Mouse (Mus musculus) spleen, embryonic (tissue): ENCODE results near the gene A930018P22Rik.

Experiments used
- CTCF ChIA-PET: fragments of 350-600 bp; sonication (Branson Sonifier 250); formaldehyde crosslinking; loops from one replicate; lab custom pipeline; 2022; lab: Charles Lee

The A930018P22Rik gene

DNA sequence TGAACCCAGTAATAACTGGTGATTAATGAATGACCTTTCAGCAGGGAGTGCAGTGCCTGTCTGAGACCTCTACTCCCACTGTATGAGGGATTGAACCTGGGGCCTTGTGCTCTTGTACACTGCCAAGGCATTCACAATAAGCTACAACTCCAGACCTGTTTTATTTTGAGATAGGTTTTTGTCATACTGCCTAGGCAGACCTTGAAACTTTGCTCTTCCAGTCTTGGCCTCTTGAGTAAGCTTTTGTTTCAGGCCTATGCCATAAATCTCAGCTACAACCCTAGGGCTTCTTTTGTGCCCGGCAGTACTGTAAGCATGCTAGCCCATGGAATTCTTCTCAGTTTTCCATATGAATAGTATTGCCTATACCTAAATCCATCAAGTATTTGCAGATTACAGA lies 3.5 kb upstream of the A930018P22Rik start:
- CTCF ChIA-PET: no interaction called here

- CTCF ChIA-PET: no interaction called here
These were observed 2.3 kb upstream of the A930018P22Rik start for GRCm38 (mm10) chr2:104120312-104120711.

- CTCF ChIA-PET: interaction anchor here (0.6 kb wide), 1 partner anchor 151 kb away, joined by 3 read pairs; no protein-coding TSS in a partner anchor
These were observed 676 bp upstream of the A930018P22Rik start for GRCm38 (mm10) chr2:104121681-104122504.

- CTCF ChIA-PET: no interaction called here
These were observed 971 bp downstream of the A930018P22Rik start for GRCm38 (mm10) chr2:104123540-104123939.

GRCm38 (mm10) chr2:104124071-104124470 lies 1.5 kb downstream of the A930018P22Rik start:
- CTCF ChIA-PET: no interaction called here

DNA sequence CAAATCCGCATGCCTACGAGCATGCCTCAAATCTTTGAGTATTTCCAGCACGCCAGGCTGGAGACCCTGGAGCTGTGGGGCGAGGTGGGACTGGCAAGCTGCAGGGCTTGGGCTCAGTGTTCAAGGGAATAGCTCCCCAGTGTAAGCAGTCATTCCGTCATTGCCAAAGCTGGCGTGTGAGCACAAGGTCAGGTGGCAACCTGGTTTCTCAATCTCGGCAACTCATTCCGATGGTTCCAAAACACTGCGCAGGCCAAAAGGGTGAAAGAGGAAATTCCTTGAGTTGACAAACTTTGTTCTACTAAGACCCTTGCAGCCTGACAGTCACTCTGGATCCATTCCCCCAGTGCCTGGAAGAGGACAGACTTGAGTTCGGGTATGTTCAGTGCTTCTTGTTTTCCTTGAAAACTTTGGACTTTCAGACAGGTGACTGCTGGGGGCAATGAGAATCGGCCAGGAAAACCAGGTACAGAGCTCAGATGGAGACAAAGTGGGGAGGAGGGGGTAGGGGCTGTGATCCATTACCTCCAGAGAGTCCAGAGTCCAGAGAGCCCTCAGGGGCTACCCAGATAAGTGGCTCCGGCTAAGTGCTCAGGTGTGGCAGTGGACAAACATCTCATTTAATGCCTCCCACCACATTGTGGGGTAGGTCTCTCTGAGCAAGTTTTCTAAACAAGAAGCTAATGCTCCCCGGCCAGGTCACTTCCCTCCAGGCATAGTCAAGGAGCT lies 6.4 kb downstream of the A930018P22Rik start:
- CTCF ChIA-PET: no interaction called here

DNA sequence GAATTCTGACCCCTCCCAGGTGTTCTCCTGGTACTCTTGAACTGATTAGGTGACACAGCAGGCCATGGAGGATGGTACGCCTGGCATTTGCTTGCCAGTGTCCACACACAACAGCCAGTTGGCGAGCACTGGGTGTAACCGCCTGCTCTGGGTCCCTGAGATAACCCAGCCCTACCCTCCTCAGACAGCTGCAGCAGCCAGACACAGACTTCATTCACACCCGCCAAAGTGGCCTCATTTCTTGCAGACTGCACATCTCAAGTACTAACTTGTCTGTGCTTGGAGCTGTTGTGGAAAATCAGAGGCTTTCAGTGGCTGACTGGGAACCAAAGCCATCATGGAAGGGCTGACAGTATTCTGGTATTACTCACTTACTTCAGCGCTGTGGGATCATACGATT lies 7.6 kb downstream of the A930018P22Rik start:
- CTCF ChIA-PET: no interaction called here

DNA sequence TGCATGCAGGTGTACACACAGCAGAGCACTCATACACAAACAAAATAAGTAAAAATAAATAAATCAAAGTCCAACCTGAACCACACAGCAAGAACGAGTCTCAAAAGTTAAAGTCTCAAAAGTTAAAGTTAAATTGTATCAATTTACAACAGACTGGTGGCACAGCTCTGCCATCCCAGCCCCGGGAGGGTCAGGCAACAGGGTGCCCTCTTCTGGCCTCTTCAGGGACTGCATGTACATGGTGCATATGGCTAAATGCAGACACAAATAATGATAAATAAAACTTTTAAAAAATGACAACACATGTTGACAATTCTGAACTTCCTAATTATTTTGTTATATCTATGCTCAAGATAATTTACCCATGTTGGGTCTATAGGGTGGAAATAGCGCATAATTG lies 8.4 kb downstream of the A930018P22Rik start:
- CTCF ChIA-PET: interaction anchor here (0.5 kb wide), 1 partner anchor 773 kb away, joined by 3 read pairs; no protein-coding TSS in a partner anchor

DNA sequence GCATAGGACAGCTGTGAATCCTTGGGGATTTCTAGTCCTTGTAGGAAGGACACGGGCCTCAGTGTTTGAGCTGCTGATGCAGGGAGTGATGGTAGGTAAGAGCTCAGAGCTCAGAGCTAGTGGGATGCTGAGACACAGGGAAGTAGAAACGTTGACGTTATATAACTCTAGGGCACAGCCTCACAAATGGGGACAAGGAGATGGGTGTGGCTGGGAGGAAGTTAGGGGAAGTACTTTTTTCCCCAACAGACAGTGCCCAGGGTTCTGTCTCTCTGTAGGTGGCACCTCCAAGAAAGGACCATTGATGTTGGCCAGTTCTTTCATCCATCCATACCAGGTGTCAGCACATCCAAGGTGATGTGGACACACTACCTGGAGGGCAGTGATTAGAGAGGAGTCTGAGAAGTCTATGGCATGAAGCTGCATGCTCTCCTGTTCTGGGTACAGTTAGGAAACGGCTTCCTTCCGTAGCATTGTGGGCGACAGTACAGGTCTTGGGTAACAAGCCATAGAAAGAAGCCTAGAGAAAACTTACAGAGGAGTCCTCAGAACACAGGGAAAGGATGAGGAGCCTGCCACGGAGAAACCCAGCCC lies 9.8 kb downstream of the A930018P22Rik start:
- CTCF ChIA-PET: no interaction called here

DNA sequence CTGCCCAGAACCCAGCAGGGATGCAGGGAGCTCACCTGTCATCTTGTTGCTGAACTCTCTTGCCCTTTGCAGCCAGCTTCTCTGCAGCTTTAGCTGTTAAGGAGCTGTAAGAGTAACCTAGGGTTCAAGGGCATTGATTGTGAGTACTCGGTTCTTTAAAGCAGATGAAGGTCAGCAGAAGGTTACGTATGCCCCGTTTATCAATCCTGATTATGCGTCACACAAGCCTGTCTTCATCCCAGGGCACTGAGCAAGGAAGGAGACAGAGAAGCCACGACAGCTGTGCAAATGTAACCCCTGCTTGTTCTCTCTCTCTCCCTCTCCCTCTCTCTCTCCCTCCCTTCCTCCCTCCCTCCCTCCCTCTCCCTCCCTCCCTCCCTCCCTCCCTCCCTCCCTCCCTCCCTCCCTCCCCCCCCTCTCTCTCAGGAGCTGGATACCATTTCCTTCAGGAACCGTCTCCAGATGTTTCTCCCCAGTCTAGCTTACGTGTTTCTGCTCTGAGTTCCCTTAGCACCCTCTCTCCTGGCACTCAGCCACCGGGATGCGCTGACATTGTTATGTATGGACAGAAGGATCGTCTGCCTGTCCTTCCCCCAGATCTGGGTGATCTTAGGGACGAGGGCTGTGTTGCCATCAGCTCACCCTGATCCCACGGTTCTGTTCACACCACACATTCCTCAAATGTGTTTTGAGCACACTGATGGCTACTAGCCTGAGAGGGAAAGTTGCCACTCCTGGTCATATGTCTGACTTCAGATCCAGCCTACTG lies 10.7 kb downstream of the A930018P22Rik start:
- CTCF ChIA-PET: no interaction called here

- CTCF ChIA-PET: no interaction called here
These were observed 11.8 kb downstream of the A930018P22Rik start for GRCm38 (mm10) chr2:104134150-104135056.

DNA sequence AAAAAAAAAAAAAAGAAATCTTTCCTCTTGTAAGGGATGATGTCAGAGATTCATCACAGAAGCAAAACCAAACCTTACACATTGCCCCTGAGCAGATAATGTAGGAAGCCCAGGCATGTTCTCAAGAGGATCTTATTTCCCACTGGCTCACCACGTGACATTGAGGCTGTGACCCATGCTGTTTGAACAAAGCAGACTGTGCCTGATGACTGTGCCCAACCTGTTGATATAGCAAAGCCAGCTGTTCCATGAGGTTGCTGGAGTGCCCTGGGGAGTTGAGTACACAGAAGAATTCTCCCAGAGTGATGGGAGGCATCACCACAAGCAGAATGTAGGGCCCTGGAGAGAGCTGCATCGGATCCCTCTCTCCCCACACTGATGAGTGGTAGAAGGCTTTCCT lies 13.4 kb downstream of the A930018P22Rik start:
- CTCF ChIA-PET: no interaction called here

- CTCF ChIA-PET: no interaction called here
These were observed 19.6 kb downstream of the A930018P22Rik start for GRCm38 (mm10) chr2:104142140-104142539.

DNA sequence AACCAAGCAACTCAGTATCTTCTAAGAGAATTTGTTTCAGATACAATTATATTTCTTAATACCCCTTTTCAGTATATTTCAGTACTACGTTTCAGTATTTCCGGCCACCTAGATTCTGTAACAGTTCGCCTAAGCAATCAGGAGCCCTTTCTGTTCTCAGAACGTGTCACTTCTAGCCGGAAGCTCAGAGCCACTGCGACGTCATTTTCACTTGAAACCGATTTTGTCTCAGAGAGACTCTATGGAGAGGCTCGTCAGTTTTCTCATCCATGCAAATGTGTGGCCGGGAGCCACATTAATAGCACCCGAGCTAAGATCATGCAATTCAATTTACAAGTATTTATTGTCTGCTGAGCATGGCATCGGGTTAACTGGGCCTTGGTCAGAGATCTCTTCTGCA lies 21.4 kb downstream of the A930018P22Rik start:
- CTCF ChIA-PET: no interaction called here

DNA sequence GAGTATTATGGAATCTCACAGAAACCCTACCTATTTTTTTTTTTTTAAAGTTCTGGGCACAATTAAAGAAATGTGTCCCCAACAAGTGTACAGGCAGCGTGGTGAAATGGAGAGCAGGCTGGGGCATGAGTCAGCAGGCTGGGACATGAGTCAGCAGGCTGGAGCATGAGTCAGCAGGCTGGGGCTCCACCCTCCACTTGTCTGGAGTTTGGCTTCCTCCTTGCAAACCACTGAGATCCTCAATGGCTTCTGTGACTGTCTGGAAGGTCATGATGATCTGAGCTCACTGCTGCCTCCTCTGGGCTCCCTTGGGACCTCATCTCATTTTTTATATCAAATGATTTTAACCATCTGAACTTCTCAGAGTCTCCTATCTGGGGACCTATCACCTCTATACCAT lies 23.4 kb downstream of the A930018P22Rik start:
- CTCF ChIA-PET: no interaction called here

- CTCF ChIA-PET: no interaction called here
These were observed 25.5 kb downstream of the A930018P22Rik start for GRCm38 (mm10) chr2:104147910-104148561.

- CTCF ChIA-PET: no interaction called here
These were observed 28.2 kb downstream of the A930018P22Rik start for GRCm38 (mm10) chr2:104150608-104151397.

DNA sequence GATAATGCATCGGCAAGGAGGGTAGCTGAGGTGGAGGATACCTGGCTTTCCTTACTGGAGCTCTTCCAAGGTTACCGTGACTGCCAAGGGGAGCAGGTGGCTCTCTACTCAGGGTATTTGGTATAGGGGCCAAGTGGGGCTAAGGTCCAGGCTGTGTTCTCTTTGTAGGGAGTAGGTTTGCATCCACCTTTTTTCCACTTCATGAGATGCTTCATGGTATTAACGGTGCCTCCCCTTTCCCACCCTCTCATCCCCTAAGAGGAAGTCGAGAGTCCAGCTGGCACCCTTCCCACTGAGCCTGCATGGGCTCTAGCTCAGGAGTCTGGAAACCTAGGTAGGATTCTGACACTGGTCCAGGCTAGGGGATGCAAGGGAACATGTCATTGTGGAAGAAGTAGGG lies 30.8 kb downstream of the A930018P22Rik start:
- CTCF ChIA-PET: no interaction called here

DNA sequence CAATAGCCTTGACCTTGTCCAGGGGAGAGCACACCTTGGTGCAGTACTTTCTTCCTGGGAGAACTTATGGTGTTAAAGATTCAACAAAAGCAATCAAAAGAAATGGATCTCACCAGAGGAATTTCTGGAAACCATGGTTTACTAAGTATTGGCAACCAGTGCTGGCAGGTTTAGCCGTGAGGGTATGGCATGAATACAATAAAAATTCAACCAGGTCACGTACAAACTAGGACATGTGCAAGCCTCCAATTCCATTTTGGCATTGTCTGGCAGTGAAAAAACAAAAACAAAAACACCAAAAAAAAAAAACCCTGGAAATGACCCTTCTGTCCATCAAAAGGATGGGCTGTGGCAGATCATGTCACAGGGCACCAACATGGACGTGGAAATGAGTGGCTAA lies 31.3 kb downstream of the A930018P22Rik start:
- CTCF ChIA-PET: no interaction called here
